Mouse (Mus musculus): ENCODE data around the gene Hspbp1.

DNA sequence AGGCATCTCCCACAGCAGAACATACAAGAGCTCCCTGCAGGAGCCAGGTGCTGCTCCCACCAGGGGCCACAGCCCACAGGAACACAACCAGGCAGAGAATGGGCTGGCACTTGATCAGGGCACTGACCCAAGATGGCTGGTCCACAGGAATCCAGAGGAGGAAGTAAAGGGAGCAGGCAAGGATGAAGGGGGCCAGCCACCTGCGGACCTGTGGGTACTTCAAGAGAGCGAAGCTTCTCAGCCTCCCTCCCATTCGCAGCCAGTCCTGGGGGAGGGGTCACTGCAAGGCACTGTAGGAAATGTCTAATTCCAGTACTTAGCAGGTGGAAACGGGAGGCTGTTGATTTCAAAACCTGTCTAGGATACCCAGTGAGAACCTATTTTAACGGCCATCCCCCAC is 55.3 kb downstream of the Hspbp1 start:
- TF ChIP-seq CTCF (IDR thresholded peaks at IDR 0.05; ENCODE audit: insufficient read depth, low read depth, low read length) = no peak
- TF ChIP-seq POLR2A (IDR thresholded peaks at IDR 0.05; ENCODE audit: insufficient read depth, low read depth, low read length) = no peak
